Mouse (Mus musculus) cerebellum, postnatal 4 days (tissue): ENCODE measurements around the gene Ms4a10.

Experiments
- DNase-seq, 2 experiments: peaks; one replicate each; pipeline ENCODE4 v3.0.0; 2022; ENCODE audit warnings: low spot score in 2 of 2, mixed read lengths in 1 of 2

Gene Ms4a10

DNA sequence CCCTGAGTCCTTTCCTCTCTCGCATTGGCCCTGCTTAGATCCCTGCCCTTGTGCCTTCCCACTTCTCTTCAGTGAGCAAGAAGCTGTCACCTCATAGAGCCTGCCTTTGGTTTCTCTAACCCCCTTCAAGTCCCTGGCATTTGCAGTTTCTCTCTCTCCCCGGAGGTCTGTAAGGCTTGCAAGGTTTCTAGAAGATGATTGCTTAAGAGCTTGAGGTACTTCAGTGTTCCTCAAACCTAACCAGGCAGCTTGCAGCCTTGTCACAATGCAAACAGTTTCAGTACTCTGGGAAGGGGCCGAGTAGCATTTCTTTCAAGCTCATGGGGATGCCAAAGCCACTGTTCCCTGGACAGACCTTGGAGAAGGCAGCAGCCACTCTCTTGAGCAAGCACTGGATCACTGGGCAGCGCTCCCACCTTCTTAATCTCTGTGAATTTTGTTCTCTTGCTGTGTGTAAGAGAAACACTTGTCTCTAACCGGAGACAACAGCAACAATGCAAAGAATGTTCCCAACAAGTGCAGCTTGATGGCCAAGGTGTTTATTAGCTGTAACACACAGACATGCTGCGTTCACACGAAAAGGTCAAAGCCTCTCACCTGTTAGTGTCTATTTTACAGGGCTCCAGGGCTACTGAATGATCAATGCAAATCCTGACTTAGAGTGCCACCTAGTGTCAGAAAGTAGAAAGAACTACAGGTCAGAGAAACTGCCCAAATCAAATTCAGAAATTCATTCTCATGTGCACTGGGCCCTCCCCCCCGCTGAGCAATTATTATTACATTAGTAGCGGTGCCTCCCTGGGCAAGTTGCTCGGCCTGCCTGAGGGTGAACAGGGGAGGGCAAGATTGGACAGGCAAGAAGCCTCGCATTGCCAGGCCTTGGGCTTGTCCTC lies 15.1 kb downstream of the Ms4a10 start:
- DNase-seq = peak in 1 of 2 experiments; percentile 56

DNA sequence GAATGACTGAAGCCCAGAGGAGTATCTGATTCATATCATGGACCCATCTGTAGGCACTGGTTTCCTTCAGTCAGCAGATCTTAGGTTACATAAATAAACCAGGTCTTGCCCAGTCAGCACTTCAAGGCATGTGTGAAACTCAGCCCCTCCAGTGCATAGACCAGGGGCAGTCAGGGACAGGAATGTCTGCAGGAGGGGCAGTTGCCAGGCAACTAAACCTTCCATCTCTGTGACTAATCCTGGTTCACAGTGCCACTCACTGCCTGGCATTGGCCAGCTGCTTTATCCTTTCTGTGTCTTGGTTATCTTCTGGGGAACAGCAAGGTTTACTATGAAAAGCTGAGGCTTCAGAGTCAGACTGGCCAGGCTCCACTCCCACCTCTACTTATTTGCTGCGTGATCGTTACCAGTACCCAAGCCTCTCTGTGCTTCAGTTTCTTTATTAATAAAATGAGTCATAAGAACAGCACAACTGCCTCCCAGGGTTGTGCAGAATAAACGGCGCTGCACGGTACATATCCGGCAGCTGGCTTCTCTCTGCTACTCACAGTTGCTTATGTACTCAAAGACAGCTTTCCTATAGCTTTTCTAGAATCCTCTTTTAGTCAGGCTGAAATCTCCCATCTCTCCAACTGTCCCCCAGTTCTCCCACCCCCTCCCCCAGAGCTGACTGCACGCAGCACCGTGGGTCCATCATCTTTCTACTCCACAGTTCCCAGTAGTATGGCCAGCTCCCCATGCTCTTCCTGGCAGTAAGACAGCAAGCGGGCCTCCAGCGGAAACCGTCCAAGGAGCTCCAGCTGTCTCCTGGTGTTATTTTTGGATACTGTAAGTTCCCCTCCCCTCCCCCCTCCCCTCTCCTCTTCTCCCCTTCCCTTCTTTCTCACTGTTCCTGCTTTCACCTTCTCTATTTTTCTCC lies 22.2 kb downstream of the Ms4a10 start:
- DNase-seq = no peak

DNA sequence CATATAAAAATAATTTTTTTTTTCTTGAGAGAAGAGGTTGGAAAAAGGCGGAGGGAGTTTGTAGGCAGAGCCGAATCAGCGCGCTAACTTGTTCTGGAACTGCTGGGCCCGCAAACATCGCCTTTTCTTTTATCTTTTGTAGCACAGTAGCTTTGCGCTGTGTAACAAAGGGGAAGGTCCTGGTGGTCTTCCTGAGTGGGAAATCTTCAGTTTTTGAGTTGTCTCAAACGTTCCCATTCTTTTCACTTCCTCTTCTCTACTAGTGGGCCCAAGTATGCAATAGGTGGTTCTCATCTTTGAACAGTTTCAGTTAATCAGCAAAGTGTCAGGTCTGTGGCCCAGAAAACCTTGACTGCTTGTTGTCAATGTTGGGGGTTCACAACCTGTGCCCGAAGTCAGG lies 24.9 kb downstream of the Ms4a10 start:
- DNase-seq = no peak

DNA sequence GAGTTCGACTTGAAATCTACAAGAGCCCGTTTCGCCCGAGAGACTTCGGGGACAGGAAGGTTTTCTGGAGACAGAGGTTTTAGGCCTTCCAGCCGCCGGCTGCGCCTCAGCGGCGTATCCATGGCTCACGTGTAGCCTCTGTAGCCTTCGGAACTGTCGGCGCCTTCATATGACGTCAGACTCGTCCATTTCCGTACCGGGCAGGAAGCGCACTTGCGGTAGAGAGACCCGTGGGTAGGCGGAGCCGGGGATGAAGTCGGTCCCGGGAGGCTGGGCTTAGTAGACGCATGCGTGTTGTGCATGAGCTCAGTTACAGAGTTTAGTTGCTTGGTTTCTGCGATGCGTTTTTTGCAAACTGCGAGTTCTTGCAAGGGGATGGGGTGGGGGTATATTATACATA lies 25.4 kb downstream of the Ms4a10 start, which contains the start of gene Ccdc86:
Ccdc86 (minus strand) TSS at position 155 of the 400 bp plus-strand sequence.
- peak; percentile 89 to 94 for DNase-seq

DNA sequence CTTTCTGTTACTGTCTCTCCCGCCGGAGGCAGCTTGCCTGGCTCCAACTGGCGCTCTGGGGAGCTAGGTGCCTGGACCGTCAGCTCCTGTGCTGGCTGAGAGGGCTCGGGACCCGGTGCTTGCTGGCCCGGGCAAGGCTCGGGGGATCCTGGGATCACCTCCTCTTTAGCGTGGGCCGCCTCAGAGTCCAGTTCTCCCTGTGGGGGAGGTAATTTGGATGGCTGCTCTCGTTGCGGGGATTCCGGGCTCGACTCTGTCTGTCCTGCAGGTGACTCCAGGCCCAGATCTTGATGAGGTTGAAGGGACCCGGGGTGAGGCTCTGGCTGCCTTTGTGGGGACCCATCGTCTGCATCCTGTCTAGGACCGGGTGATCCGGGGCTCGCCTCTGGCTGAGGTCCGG lies 26.1 kb downstream of the Ms4a10 start:
- no peak for DNase-seq

DNA sequence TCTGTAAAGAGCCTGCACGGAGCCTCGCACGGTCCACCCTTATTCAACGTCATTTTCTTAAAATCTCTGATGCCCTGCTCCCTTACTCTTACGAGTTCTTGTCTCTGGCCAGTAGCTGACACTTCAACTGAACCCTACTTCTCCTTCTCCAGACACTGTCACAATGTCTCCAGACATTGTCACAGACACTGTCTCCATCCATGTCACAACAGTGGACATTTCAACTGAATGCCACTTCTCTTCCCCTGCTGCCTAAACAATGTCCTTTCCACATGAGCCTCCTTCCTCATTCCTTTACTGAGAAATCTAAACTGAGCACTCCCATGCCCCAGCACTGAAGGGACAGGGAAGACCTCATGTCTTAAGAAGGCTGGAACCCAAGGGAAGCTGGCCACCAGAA lies 27.3 kb downstream of the Ms4a10 start:
- no peak for DNase-seq

DNA sequence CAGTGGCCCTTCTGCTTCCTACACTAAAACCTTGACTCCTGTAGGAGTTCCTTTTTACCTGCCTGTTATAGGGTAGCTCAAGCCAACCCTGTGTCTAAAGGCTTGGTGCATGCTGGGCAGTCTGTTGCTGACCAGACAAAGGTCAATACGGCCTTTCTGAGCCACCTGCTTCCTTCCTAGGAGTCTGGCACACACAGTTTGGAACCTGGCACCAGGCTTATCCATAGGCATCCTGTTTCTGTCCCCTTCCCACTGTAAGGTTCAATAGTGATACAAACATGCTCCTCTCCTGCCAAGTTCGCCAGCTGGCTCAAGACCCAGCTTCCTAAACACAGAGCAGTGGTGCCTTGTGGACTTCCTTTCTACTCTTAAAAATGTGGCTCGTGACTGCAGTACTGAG lies 28.0 kb downstream of the Ms4a10 start:
- no peak for DNase-seq

DNA sequence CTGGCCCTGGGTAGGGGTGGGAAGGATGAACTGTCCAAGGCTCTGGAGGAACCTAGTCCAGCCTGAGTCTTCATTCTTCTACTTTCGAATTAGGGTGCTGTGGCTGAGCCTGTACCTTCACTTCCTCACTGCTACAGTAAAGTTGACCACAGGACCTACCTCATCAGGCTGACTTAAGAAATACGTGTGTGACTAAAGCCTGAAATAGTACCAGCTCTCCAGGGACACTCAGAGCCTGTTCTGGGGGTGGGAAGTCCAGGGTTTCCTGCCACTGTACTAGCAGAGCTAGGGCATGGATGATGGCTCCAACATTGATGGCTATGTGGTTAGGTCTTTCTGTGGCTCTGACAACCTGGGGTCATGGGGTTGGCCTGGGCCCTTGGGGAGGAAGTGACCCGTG lies 30.5 kb downstream of the Ms4a10 start:
- no peak for DNase-seq

DNA sequence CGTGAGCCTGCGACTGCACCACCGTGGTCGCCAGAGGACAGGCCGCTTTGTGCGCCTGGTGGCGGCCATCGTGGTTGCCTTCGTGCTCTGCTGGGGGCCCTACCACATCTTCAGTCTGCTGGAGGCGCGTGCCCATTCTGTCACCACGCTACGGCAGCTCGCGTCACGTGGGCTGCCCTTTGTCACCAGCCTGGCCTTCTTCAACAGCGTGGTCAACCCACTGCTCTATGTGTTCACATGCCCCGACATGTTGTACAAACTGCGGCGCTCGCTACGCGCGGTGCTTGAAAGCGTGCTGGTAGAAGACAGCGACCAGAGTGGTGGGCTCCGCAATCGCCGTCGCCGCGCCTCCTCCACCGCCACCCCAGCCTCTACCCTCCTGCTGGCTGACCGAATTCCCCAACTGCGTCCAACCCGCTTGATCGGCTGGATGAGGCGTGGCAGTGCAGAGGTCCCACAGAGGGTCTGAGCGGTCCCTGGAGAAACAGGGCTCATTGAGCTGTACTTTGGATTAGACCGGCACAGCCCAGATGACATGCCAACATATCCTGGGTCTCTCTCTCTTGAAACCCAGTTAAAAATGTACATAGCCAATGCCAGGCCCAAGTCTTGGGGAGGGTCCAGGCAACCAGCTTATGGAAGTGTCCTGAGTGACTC lies 33.5 kb downstream of the Ms4a10 start:
- DNase-seq = peak in 1 of 2 experiments; percentile 32

DNA sequence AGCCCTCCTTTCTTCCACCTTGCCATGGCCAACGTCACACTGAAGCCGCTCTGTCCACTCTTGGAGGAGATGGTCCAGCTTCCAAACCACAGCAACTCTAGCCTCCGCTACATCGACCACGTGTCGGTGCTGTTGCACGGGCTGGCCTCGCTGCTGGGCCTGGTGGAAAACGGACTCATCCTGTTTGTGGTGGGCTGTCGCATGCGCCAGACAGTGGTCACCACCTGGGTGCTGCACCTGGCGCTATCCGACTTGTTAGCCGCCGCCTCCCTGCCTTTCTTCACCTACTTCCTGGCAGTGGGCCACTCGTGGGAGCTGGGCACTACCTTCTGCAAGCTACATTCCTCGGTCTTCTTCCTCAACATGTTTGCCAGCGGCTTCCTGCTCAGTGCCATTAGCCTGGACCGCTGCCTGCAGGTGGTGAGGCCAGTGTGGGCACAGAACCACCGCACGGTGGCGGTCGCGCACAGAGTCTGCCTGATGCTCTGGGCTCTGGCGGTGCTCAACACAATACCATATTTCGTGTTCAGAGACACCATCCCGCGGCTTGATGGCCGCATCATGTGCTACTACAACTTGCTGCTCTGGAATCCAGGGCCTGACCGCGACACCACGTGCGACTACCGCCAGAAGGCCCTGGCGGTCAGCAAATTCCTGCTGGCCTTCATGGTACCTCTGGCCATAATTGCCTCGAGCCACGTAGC lies 34.2 kb downstream of the Ms4a10 start:
- DNase-seq = peak; percentile 63 to 83

DNA sequence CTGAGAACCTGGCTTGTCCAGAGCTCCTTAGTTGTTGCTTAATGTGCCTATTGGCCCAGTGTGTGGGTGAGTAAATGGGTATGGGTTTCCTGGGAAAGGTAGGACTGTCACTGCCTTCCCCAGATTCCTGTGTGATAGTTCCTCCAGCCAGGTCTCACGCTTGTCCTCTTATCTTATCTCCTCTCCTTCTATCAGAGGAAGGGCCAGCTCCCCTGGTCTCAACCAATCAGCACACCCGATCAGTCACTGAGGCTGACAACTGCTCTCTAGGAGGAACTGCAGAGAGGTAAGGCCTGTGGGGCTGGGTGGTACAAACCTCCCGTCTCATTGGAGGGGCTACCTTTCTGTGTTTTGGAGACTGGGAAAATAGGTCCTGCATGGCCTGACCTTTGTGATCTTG lies 35.7 kb downstream of the Ms4a10 start:
- no peak for DNase-seq

DNA sequence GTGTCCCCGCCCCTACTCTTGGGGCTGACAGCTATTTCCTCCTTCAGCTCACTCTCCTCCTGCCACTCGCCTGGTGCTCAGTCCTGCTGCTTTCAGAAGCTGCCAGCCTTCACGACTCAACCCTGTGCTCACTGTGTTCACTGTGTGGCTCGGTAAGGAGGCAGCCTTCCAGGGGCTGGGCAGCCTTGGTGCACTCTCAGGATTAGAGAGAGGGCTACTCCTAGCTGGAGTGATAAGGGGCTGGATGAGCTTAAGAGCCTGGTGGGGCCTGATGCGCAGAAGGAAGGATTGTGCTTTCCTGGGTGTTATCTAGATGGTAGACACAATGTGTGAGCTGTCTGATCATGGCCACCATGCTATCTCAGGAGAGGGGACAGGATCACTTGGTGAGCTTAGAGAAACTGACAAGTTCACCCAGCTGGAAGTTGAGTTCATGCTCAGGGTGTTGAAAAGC lies 37.3 kb downstream of the Ms4a10 start, which contains the start of gene Ptgdr2:
Ptgdr2 (plus strand) TSS at position 51 of the 454 bp plus-strand sequence.
- no peak for DNase-seq

DNA sequence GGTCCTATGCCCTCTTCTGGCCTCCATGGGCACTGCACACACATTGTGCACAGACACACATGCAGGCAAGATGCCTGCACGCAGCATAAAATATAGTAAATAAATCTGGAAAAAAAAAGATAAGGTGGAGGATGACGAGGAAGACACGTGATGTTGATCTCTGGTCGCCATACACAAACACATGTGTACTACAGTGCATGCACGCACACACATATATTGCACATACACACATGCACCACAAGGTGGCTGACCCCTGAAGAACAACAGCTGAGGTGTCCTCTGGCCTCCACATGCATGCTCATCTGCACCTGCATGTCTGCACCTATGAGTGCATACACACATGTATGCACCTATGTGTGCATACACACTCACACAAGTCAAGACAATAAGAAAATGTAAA lies 38.4 kb downstream of the Ms4a10 start:
- DNase-seq = no peak

DNA sequence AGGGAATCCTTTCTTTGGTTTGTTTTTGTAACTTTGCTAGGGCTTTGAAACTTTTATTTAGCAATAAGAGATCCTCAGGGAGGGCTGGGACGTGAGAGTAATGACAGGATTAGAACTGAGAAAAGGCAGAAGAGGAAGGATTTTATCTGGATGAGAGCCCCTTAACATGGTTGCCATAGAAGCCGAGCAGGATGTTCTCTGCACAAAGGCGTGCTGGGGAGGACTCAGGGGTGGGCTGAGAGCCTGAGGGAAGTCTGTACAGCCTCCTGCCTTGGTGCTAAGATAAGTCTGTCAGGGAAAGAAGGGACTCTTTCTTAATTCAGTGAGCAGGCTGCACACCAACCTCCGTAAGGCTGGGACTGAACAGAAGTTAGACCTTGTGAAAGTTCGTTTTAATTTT lies 39.4 kb downstream of the Ms4a10 start:
- DNase-seq = no peak

DNA sequence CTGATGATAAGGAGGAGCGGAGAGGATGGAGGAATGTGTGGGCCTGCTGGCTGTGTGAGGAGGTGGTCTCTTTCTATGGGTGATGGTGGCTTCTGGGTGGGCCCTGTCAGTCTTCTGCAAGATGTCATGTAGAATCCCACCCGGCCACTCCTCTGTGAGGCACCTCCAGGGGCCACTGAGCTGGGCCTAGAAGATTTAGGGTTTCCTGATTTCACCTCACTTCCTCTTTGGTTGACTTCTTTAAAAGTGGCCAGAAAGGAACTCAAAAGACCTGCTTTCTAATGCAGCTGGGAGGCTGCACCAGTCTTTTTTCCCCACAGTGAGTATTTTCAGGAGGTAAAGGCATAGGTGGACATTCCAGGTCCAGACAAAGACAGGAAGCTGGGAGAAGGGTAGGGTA lies 43.8 kb downstream of the Ms4a10 start:
- no peak for DNase-seq

DNA sequence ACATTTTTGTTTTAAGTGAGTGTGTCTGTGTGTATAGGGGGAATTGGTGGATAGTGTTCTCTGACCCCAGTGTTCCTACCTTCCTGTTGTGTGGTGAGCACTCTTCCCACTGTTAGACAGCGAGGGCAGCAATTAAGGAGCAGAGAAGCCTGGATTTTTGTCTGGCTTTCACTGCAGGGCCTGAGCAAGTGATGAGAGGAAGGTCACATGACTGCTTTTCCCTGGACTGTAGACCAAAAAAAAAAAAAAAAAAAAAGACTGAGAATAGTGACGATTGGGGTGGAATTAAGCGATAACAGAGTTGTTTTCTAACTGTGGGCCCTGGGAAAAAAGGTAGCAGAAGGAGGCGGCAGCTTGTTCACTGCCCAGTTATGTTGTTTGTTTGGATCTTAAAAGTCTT lies 47.8 kb downstream of the Ms4a10 start:
- DNase-seq = no peak

DNA sequence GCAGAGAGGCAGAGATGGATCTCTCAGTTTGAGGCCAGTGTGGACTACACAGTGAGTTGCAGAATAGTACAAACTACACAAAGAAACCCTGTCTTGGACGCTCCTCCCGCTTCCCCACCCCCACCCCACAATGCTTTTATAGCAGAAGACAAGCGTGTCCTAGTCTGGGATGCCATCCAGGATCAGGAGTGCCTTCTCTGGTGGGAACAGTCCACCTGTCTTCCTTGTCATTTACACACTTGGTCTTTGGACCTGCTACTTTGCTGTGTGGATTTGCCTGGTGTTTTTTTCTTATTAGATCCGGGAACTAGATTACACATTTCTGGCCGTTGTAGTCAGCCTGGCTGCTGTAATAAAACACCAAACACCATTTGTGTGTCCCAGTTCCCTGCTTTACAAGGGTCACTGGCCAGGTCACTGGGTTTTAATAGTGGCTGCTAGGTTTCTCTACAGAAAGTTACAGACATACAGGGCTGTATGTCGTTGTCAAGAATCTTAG lies 48.3 kb downstream of the Ms4a10 start:
- DNase-seq = no peak

DNA sequence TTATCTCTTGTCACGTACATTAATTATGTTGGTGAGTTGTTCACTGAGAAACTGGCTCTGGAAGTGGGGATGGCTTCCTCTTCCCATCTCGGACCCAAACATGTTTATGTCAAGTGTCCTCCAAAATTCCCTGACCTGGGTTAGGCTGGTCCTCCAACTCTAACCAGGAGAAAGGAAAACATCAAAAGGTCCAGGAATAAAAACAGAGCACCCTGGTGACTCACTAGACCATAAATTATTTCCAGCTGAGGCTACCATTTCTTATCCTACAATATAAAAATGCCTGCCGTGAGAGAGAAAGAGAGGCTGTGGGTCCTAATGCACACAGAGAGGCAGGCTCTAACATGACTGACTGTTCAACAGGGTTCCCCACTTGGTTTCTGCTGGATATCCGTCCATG lies 50.2 kb downstream of the Ms4a10 start:
- no peak for DNase-seq

DNA sequence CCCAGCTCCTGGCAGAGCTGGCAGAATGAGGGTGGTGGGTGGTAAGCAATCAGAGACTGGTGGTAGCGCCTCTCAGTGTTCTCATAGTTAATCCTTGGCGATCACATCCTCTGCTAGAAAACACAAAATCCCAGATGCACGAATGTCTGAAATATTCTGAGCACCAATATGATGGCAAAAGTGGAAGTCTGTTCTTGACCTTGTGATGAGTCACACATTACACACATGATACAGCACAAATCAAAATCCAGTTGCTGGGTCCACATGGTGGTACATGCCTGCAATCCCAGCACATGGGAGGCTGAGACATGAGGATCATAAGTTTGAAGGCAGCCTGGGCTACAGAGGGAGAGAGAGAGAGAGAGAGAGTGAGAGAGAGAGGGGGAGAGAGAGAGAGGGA lies 53.4 kb downstream of the Ms4a10 start:
- DNase-seq = no peak

DNA sequence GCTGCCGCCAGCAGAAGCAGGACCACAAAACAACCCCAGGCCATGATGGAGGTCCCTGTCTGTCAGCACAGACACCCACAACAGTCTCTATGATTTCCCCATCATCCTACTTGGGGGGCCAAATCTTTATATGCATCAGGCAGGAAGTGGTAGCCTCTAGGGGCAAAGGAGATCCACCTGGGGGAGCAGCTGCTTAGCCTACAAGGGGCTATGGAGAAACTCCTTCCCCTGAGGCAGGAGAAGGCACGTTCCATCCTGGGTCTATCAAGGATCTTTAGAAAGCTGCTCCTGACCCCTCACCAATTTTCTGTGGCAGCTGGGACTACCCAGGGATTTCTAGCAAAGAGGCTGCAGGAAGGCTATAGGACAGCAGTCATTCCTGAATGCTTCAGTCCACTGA lies 53.9 kb downstream of the Ms4a10 start, which contains the start of gene Zp1:
Zp1 (minus strand) TSS at position 101 of the 400 bp plus-strand sequence.
- DNase-seq = no peak
